Mouse (Mus musculus): Measurements from ENCODE around the gene Mlec. TPM values are rescaled to one million over a fixed set of nuclear protein-coding genes. Genes with fewer than 3 reads are reported as not detected.
A peak's percentile ranks its signal among the peaks of the same experiment; 100 is the strongest.

Gene Mlec
- polyA plus RNA-seq, 1 experiment: 120 TPM

DNA sequence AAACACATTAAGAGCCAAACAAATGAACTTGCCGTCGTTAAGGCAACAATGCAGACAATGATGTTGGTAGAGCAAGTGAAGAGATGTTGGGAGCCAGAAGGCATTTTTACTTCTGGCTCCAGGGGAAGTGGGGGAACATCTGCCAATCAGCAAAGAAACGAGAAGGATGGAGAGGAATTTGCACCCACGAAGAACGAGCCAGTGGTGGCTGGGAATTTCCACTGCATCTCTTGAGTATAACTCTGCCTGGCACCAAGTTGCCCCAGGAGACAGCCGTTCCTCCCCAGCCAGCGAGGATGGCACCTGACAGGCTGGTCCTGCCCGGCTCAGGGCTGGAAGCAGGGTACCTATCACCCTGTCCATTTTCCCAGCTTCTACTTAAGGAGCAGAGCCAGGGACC lies 24.9 kb upstream of the Mlec start:
- Histone ChIP-seq H3ac (ENCODE audit: control insufficient read depth, insufficient read length, low read depth) (no peak overlapping the region), H3K79me3 (ENCODE audit: low read depth) (no peaks in the 10 kb centered on the region), H3K27me3 (ENCODE audit: control insufficient read depth, insufficient read depth, insufficient read length) (peaks cover 3% of the 10 kb centered on the region), H3K36me3 (ENCODE audit: control insufficient read depth, insufficient read depth) (no peaks in the 10 kb centered on the region), H3K79me2 (ENCODE audit: control insufficient read depth, insufficient read depth) (no peaks in the 10 kb centered on the region), H3K4me3 (ENCODE audit: insufficient read depth, poor library complexity, severe bottlenecking) (no peak overlapping the region)
- TF ChIP-seq CEBPB (IDR thresholded peaks at IDR 0.05; ENCODE audit: low read depth) (no peak), MAX (IDR thresholded peaks at IDR 0.05) (no peak), USF1 (IDR thresholded peaks at IDR 0.05; ENCODE audit: low read depth) (no peak), CTCF (IDR thresholded peaks at IDR 0.05; ENCODE audit: control insufficient read depth, insufficient read depth, insufficient read length) (no peak), FOSL1 (IDR thresholded peaks at IDR 0.05; ENCODE audit: insufficient read depth, low read length, poor library complexity, severe bottlenecking) (no peak), MYOG (IDR thresholded peaks at IDR 0.05; ENCODE audit: control insufficient read depth, extremely low read depth, insufficient read length) (no peak), MYOD1 (IDR thresholded peaks at IDR 0.05; ENCODE audit: control insufficient read depth, insufficient read length, low read depth) (no peak)

DNA sequence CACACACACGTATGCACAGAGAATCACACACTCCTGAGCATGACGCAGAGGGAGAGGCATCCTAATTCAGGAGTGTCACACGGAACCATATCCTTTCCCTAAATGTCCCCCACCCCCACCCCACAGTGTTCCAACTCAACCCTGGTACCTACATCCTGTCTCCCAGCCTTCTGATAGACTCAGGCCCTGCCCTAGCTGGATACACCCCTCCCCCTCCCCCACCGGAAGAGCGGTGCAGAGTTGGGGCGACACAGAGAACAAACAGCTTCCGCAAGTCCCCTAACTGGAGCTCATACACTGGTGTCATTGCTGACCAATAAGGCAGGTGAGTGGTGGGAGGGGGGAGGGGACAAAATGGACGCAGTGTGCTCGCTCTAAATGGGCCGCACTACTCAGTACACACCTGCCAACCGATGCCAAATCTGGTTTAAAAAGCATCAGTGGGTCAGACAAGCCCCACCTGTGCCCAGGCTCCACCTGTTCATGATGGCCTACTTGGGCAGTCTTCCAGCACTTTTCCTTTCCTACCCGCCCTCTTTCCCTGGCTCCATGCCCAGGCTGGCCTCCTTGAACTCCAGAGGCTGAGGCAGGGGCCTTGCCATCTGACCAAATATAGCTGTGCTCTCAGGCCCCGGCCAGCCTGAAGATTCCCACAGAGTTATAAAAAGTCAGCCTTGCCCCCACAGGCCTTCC lies 23.4 kb upstream of the Mlec start:
- no peaks in the 10 kb centered on the region for H3K79me2 ChIP-seq (ENCODE audit: control insufficient read depth, insufficient read depth)
- H3K36me3 ChIP-seq (ENCODE audit: control insufficient read depth, insufficient read depth): no peaks in the 10 kb centered on the region
- H3K79me3 ChIP-seq (ENCODE audit: low read depth): no peaks in the 10 kb centered on the region
- H3ac ChIP-seq (ENCODE audit: control insufficient read depth, insufficient read length, low read depth): no peak overlapping the region
- H3K27me3 ChIP-seq (ENCODE audit: control insufficient read depth, insufficient read depth, insufficient read length): peaks cover 12% of the 10 kb centered on the region
- H3K4me3 ChIP-seq (ENCODE audit: insufficient read depth, poor library complexity, severe bottlenecking): no peak overlapping the region
- no peak for TF ChIP-seq MAX (IDR thresholded peaks at IDR 0.05)
- no peak for TF ChIP-seq CTCF (IDR thresholded peaks at IDR 0.05; ENCODE audit: control insufficient read depth, insufficient read depth, insufficient read length)
- TF ChIP-seq MYOG (IDR thresholded peaks at IDR 0.05; ENCODE audit: control insufficient read depth, extremely low read depth, insufficient read length): no peak
- no peak for TF ChIP-seq FOSL1 (IDR thresholded peaks at IDR 0.05; ENCODE audit: insufficient read depth, low read length, poor library complexity, severe bottlenecking)
- TF ChIP-seq MYOD1 (IDR thresholded peaks at IDR 0.05; ENCODE audit: control insufficient read depth, insufficient read length, low read depth): no peak
- TF ChIP-seq CEBPB (IDR thresholded peaks at IDR 0.05; ENCODE audit: low read depth): no peak
- no peak for TF ChIP-seq USF1 (IDR thresholded peaks at IDR 0.05; ENCODE audit: low read depth)

DNA sequence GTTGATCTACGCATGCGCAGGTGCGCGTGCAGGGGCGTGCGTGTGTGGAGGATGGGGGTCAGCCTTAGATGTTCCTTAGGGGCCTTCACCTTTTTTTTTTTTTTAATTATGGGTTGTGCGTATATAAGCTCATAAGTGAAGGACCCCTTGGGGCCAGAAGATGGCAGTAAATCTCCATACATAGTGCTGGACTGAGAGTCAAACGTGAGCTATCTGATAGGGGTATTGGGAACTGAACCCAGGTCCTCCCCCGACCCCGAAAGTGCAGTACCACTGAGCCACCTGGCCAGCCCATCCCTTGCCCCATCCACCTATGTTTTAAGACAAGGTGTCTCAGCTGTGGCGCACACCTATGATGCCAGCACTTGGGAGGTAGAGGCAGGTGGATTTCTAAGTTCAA lies 21.6 kb upstream of the Mlec start:
- H3ac ChIP-seq (ENCODE audit: control insufficient read depth, insufficient read length, low read depth): no peak overlapping the region
- H3K36me3 ChIP-seq (ENCODE audit: control insufficient read depth, insufficient read depth): no peaks in the 10 kb centered on the region
- H3K27me3 ChIP-seq (ENCODE audit: control insufficient read depth, insufficient read depth, insufficient read length): peaks cover 15% of the 10 kb centered on the region
- TF ChIP-seq FOSL1 (IDR thresholded peaks at IDR 0.05; ENCODE audit: insufficient read depth, low read length, poor library complexity, severe bottlenecking) (no peak), USF1 (IDR thresholded peaks at IDR 0.05; ENCODE audit: low read depth) (no peak), CTCF (IDR thresholded peaks at IDR 0.05; ENCODE audit: control insufficient read depth, insufficient read depth, insufficient read length) (no peak), MYOG (IDR thresholded peaks at IDR 0.05; ENCODE audit: control insufficient read depth, extremely low read depth, insufficient read length) (no peak), MYOD1 (IDR thresholded peaks at IDR 0.05; ENCODE audit: control insufficient read depth, insufficient read length, low read depth) (no peak), CEBPB (IDR thresholded peaks at IDR 0.05; ENCODE audit: low read depth) (no peak)
- H3K4me3 ChIP-seq (ENCODE audit: insufficient read depth, poor library complexity, severe bottlenecking): no peak overlapping the region
- no peaks in the 10 kb centered on the region for H3K79me3 ChIP-seq (ENCODE audit: low read depth)
- H3K79me2 ChIP-seq (ENCODE audit: control insufficient read depth, insufficient read depth): no peaks in the 10 kb centered on the region

DNA sequence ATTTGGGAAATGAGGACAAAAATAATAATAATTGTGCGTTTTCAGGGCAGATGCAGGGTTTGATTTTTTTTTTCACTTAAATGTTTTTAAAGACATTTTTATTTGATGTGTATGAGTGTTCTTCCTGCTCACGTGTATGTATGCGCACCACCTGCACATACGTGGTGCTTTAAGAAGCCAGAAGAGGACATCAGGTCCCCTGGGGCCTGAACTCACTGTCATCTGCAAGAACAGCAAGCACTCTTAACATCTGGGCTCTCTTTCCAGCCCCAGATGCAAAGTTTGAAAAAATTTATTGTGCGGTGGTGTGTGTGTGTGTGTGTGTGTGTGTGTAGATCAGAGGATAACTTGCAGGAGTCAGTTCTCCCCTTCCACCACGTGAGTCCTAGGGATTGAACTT lies 19.9 kb upstream of the Mlec start:
- Histone ChIP-seq H3K36me3 (ENCODE audit: control insufficient read depth, insufficient read depth) (no peaks in the 10 kb centered on the region), H3K79me2 (ENCODE audit: control insufficient read depth, insufficient read depth) (no peaks in the 10 kb centered on the region), H3K4me3 (ENCODE audit: insufficient read depth, poor library complexity, severe bottlenecking) (no peak overlapping the region), H3K79me3 (ENCODE audit: low read depth) (no peaks in the 10 kb centered on the region), H3K27me3 (ENCODE audit: control insufficient read depth, insufficient read depth, insufficient read length) (peaks cover 18% of the 10 kb centered on the region), H3ac (ENCODE audit: control insufficient read depth, insufficient read length, low read depth) (no peak overlapping the region)
- no peak for TF ChIP-seq USF1 (IDR thresholded peaks at IDR 0.05; ENCODE audit: low read depth)
- no peak for TF ChIP-seq FOSL1 (IDR thresholded peaks at IDR 0.05; ENCODE audit: insufficient read depth, low read length, poor library complexity, severe bottlenecking)
- no peak for TF ChIP-seq MAX (IDR thresholded peaks at IDR 0.05)
- no peak for TF ChIP-seq CEBPB (IDR thresholded peaks at IDR 0.05; ENCODE audit: low read depth)
- TF ChIP-seq MYOD1 (IDR thresholded peaks at IDR 0.05; ENCODE audit: control insufficient read depth, insufficient read length, low read depth): no peak
- TF ChIP-seq CTCF (IDR thresholded peaks at IDR 0.05; ENCODE audit: control insufficient read depth, insufficient read depth, insufficient read length): no peak
- TF ChIP-seq MYOG (IDR thresholded peaks at IDR 0.05; ENCODE audit: control insufficient read depth, extremely low read depth, insufficient read length): no peak

DNA sequence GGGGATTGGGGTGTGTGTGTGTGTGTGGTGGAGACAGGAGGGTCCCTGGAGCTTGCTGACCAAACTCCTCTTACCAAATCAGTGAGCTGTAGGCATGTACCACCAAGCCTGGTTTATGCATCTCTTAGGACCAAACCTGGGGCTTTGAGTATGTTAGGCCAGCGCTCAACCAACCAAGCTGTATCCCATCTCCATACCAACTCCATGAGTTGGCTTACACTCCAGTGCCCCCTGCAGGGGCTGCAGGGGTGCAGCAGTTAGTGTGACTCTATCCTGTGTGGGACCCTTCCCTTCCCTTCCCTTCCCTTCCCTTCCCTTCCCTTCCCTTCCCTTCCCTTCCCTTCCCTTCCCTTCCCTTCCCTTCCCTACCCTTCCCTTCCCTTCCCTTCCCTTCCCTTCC lies 16.6 kb upstream of the Mlec start:
- no peak overlapping the region for H3ac ChIP-seq (ENCODE audit: control insufficient read depth, insufficient read length, low read depth)
- no peaks in the 10 kb centered on the region for H3K79me3 ChIP-seq (ENCODE audit: low read depth)
- TF ChIP-seq MYOD1 (IDR thresholded peaks at IDR 0.05; ENCODE audit: control insufficient read depth, insufficient read length, low read depth) (no peak), CTCF (IDR thresholded peaks at IDR 0.05; ENCODE audit: control insufficient read depth, insufficient read depth, insufficient read length) (peak; percentile 12)
- H3K27me3 ChIP-seq (ENCODE audit: control insufficient read depth, insufficient read depth, insufficient read length): peaks cover 18% of the 10 kb centered on the region
- H3K36me3 ChIP-seq (ENCODE audit: control insufficient read depth, insufficient read depth): no peaks in the 10 kb centered on the region
- H3K4me3 ChIP-seq (ENCODE audit: insufficient read depth, poor library complexity, severe bottlenecking): no peak overlapping the region
- H3K79me2 ChIP-seq (ENCODE audit: control insufficient read depth, insufficient read depth): no peaks in the 10 kb centered on the region

DNA sequence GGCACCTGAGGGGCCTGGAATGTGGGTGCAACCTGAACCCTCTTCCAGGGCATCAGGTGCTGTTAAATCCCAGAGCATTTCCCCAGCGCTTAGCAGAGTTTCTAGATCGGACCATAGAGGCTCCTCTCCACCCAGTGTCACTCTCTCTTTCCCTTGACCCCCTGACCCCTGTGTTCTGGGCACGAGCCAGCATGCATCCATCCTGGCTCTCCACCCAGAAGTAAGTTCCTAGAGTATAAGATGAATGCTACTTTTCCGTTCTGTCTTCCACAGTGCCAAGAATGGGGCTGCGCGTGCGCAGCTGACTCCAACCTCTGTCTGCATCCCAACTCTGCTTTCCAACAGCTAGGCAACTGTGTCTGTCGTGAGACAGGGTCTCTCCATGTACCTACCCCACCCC lies 12.2 kb upstream of the Mlec start:
- H3K4me3 ChIP-seq (ENCODE audit: insufficient read depth, poor library complexity, severe bottlenecking): no peak overlapping the region
- TF ChIP-seq CEBPB (IDR thresholded peaks at IDR 0.05; ENCODE audit: low read depth) (no peak), MYOD1 (IDR thresholded peaks at IDR 0.05; ENCODE audit: control insufficient read depth, insufficient read length, low read depth) (no peak), CTCF (IDR thresholded peaks at IDR 0.05; ENCODE audit: control insufficient read depth, insufficient read depth, insufficient read length) (no peak), FOSL1 (IDR thresholded peaks at IDR 0.05; ENCODE audit: insufficient read depth, low read length, poor library complexity, severe bottlenecking) (no peak), MYOG (IDR thresholded peaks at IDR 0.05; ENCODE audit: control insufficient read depth, extremely low read depth, insufficient read length) (no peak), MAX (IDR thresholded peaks at IDR 0.05) (no peak), USF1 (IDR thresholded peaks at IDR 0.05; ENCODE audit: low read depth) (no peak)
- H3ac ChIP-seq (ENCODE audit: control insufficient read depth, insufficient read length, low read depth): no peak overlapping the region
- no peaks in the 10 kb centered on the region for H3K36me3 ChIP-seq (ENCODE audit: control insufficient read depth, insufficient read depth)
- no peaks in the 10 kb centered on the region for H3K79me2 ChIP-seq (ENCODE audit: control insufficient read depth, insufficient read depth)
- peaks cover 3% of the 10 kb centered on the region for H3K27me3 ChIP-seq (ENCODE audit: control insufficient read depth, insufficient read depth, insufficient read length)
- H3K79me3 ChIP-seq (ENCODE audit: low read depth): no peaks in the 10 kb centered on the region

Data from C2C12 (cell line).